9 mouse cellular contexts compared by ENCODE assay signal in the genomic region with DNA sequence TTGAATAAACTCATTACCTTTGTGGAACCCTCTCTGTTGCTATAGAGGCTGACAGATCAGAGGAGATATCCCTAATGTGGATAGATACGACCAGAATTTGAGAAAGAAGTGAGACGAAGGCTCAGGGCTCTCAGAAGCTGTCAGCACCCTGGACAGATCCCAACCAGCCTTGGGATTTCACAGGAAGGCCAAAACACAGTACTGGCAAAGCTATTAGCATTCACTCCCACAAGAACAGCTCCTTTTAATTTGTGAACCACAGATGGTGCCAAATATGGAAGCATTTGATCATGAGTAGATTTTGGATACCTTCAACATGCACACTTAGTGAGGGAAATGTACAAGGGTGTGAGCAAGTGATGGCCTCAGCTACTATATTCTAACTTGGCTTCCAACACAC.
DNase-seq lines count a peak whose midpoint lies in the region; ATAC-seq and TF ChIP-seq lines count a peak whose summit lies in the region.
"Had no signal": no experiment of that assay in that cellular context is flagged by ENCODE, and none has a peak within 500 bp of the region (broad histone marks: within the 10 kb centered on the region; RNA-seq: fewer than 3 reads in every experiment).

No protein-coding gene starts in this region.

- H3K9me3 ChIP-seq in forebrain, embryonic 14.5 days (replicated peaks; ENCODE audit: control insufficient read depth, low read length): no peaks in the 10 kb centered on the region
- no peaks in the 10 kb centered on the region for H3K9me3 ChIP-seq in forebrain, embryonic 12.5 days
- no peaks in the 10 kb centered on the region for H3K9me3 ChIP-seq in lung, postnatal 0 days (ENCODE audit: low read length)
- no peaks in the 10 kb centered on the region for H3K9me3 ChIP-seq in neural tube, embryonic 11.5 days (ENCODE audit: control insufficient read depth, low read length)

- no peak overlapping the region for H3K27ac ChIP-seq in forebrain, embryonic 14.5 days (ENCODE audit: low read depth, low read length)
- H3K27ac ChIP-seq in forebrain, embryonic 12.5 days: no peak overlapping the region
- no peak overlapping the region for H3K27ac ChIP-seq in lung, postnatal 0 days (ENCODE audit: low read length)
- no peak overlapping the region for H3K27ac ChIP-seq in neural tube, embryonic 11.5 days (ENCODE audit: low read depth, low read length)

- H3K4me1 ChIP-seq in forebrain, embryonic 14.5 days (ENCODE audit: control insufficient read depth, insufficient read depth, low read length): no peaks in the 10 kb centered on the region
- no peaks in the 10 kb centered on the region for H3K4me1 ChIP-seq in forebrain, embryonic 12.5 days
- H3K4me1 ChIP-seq in lung, postnatal 0 days (ENCODE audit: insufficient read depth, low read depth, low read length): no peaks in the 10 kb centered on the region
- H3K4me1 ChIP-seq in neural tube, embryonic 11.5 days (ENCODE audit: control insufficient read depth, insufficient read depth, low read length): no peaks in the 10 kb centered on the region

- H3K27me3 ChIP-seq in forebrain, embryonic 14.5 days (replicated peaks; ENCODE audit: control insufficient read depth, insufficient read depth, low read length): no peaks in the 10 kb centered on the region
- no peaks in the 10 kb centered on the region for H3K27me3 ChIP-seq in forebrain, embryonic 12.5 days
- no peaks in the 10 kb centered on the region for H3K27me3 ChIP-seq in lung, postnatal 0 days (replicated peaks; ENCODE audit: insufficient read depth, low read length)
- H3K27me3 ChIP-seq in neural tube, embryonic 11.5 days (ENCODE audit: control insufficient read depth, insufficient read depth, low read length): no peaks in the 10 kb centered on the region

- DNase-seq in forebrain, embryonic 14.5 days (ENCODE audit: low spot score): peak; percentile 38
- peak; percentile 20 for DNase-seq in lung, postnatal 0 days (ENCODE audit: low spot score)
- no peak for DNase-seq in lung, postnatal 10 days
- peak; percentile 0 for DNase-seq in c-Kit-positive CD71-positive TER-119-positive erythroid progenitor cells, embryonic 14.5 days (ENCODE audit: low spot score)
- peak; percentile 44 for DNase-seq in neural tube, embryonic 11.5 days (ENCODE audit: low spot score)
- DNase-seq in thymus, postnatal 14 days: no peak
- DNase-seq in lung, postnatal 25 days (ENCODE audit: low spot score): no peak
- DNase-seq: cerebellum, postnatal 14 days had no signal

- H3K4me2 ChIP-seq in forebrain, embryonic 14.5 days (ENCODE audit: low read length): no peak overlapping the region
- no peak overlapping the region for H3K4me2 ChIP-seq in forebrain, embryonic 12.5 days
- H3K4me2 ChIP-seq in lung, postnatal 0 days (replicated peaks; ENCODE audit: low read depth, low read length): no peak overlapping the region
- no peak overlapping the region for H3K4me2 ChIP-seq in neural tube, embryonic 11.5 days (ENCODE audit: low read depth)

- no peak for TF ChIP-seq EP300 in lung, postnatal 0 days (IDR thresholded peaks at IDR 0.05)

- H3K9ac ChIP-seq in forebrain, embryonic 14.5 days (ENCODE audit: low read length): no peak overlapping the region
- no peak overlapping the region for H3K9ac ChIP-seq in forebrain, embryonic 12.5 days
- no peak overlapping the region for H3K9ac ChIP-seq in lung, postnatal 0 days (replicated peaks; ENCODE audit: low read depth)
- no peak overlapping the region for H3K9ac ChIP-seq in neural tube, embryonic 11.5 days (ENCODE audit: low read length)

- no peak for TF ChIP-seq CTCF in lung, postnatal 0 days (IDR thresholded peaks at IDR 0.05)

- no peaks in the 10 kb centered on the region for H3K36me3 ChIP-seq in forebrain, embryonic 14.5 days (ENCODE audit: control insufficient read depth, insufficient read depth, low read length)
- H3K36me3 ChIP-seq in forebrain, embryonic 12.5 days (replicated peaks): no peaks in the 10 kb centered on the region
- no peaks in the 10 kb centered on the region for H3K36me3 ChIP-seq in lung, postnatal 0 days (ENCODE audit: insufficient read depth, low read length)
- H3K36me3 ChIP-seq in neural tube, embryonic 11.5 days (ENCODE audit: control insufficient read depth, insufficient read depth, low read length): no peaks in the 10 kb centered on the region

- 26% methylated on average over 2 of the region's 2 CpGs for WGBS in forebrain, embryonic 14.5 days
- 31% methylated on average over 2 of the region's 2 CpGs for WGBS in forebrain, embryonic 12.5 days
- WGBS in lung, postnatal 0 days: 25% methylated on average over 2 of the region's 2 CpGs
- 23% methylated on average over 2 of the region's 2 CpGs for WGBS in neural tube, embryonic 11.5 days

- H3K4me3 ChIP-seq in forebrain, embryonic 14.5 days (ENCODE audit: low read depth, low read length): no peak overlapping the region
- H3K4me3 ChIP-seq in forebrain, embryonic 12.5 days (replicated peaks): no peak overlapping the region
- no peak overlapping the region for H3K4me3 ChIP-seq in lung, postnatal 0 days (ENCODE audit: low read depth, low read length)
- H3K4me3 ChIP-seq in neural tube, embryonic 11.5 days (ENCODE audit: low read depth, low read length): no peak overlapping the region

- no peak for ATAC-seq in forebrain, embryonic 14.5 days
- no peak for ATAC-seq in forebrain, embryonic 12.5 days (ENCODE audit: low FRiP score)
- ATAC-seq in lung, postnatal 0 days: no peak
- ATAC-seq in neural tube, embryonic 11.5 days (ENCODE audit: insufficient read depth, low FRiP score, low TSS enrichment): no peak

Comparison
In these comparisons a context has a peak if more than half of its experiments do, and no peak if none do; other contexts are left out.
1. DNase-seq: peak in forebrain, embryonic 14.5 days (single experiment), lung, postnatal 0 days (single experiment), c-Kit-positive CD71-positive TER-119-positive erythroid progenitor cells, embryonic 14.5 days (single experiment) and neural tube, embryonic 11.5 days (single experiment); none in lung, postnatal 10 days (single experiment), thymus, postnatal 14 days (single experiment) and lung, postnatal 25 days (single experiment).